Mouse (Mus musculus) C2C12 (cell line): Measurements from ENCODE around the gene Cd68. TPM values are rescaled to one million over a fixed set of nuclear protein-coding genes. Genes with fewer than 3 reads are reported as not detected.

Source experiments
- H3K27me3 ChIP-seq: one replicate; pipeline ENCODE4 v1.6.1; 2011; ENCODE audit not compliant: control insufficient read depth, insufficient read depth, insufficient read length
- H3K36me3 ChIP-seq: one replicate; pipeline ENCODE4 v1.6.1; 2011; ENCODE audit not compliant: control insufficient read depth, insufficient read depth
- H3K4me3 ChIP-seq: one replicate; pipeline ENCODE4 v1.5.1; 2011; ENCODE audit warnings: mild to moderate bottlenecking, control low read depth; ENCODE audit not compliant: poor library complexity, insufficient read depth, severe bottlenecking
- H3K79me2 ChIP-seq: one replicate; pipeline ENCODE4 v1.6.1; 2011; ENCODE audit not compliant: control insufficient read depth, insufficient read depth
- H3K79me3 ChIP-seq: one replicate; pipeline ENCODE4 v1.6.1; 2011; ENCODE audit warnings: low read depth, control low read depth
- H3ac ChIP-seq: one replicate; pipeline ENCODE3; 2011; ENCODE audit warnings: low read depth; ENCODE audit not compliant: control insufficient read depth, insufficient read length
- CEBPB ChIP-seq: IDR thresholded peaks from one replicate; pipeline ENCODE4 v1.6.1; 2011; ENCODE audit warnings: low read depth, mild to moderate bottlenecking, control low read depth, moderate library complexity
- CTCF ChIP-seq: IDR thresholded peaks from one replicate; pipeline ENCODE4 v1.5.1; 2011; ENCODE audit not compliant: control insufficient read depth, insufficient read depth, insufficient read length
- FOSL1 ChIP-seq: IDR thresholded peaks from one replicate; pipeline ENCODE4 v1.8.0; 2011; ENCODE audit warnings: mild to moderate bottlenecking, low read length; ENCODE audit not compliant: poor library complexity, insufficient read depth, severe bottlenecking
- MAX ChIP-seq: IDR thresholded peaks from one replicate; pipeline ENCODE4 v1.6.1; 2011; ENCODE audit warnings: mild to moderate bottlenecking, control low read depth
- MYOD1 ChIP-seq: IDR thresholded peaks from one replicate; pipeline ENCODE4 v1.6.1; 2011; ENCODE audit warnings: low read depth; ENCODE audit not compliant: control insufficient read depth, insufficient read length
- MYOG ChIP-seq: IDR thresholded peaks from one replicate; pipeline ENCODE4 v1.6.1; 2011; ENCODE audit not compliant: control insufficient read depth, insufficient read length; ENCODE audit errors: extremely low read depth
- USF1 ChIP-seq: IDR thresholded peaks from one replicate; pipeline ENCODE4 v1.6.1; 2011; ENCODE audit warnings: low read depth, mild to moderate bottlenecking, control low read depth, moderate library complexity
- polyA plus RNA-seq: library from polyadenylated mRNA; unstranded; fragments of >200 nt; fragmentation: generic; extraction: Trizol; gene quantifications from one replicate; pipeline ENCODE4 v1.2.1, GENCODE M21; 2012; ENCODE audit warnings: missing spikeins

Cd68 gene
- polyA plus RNA-seq, 1 experiment: 1.5 TPM

GRCm38 (mm10) chr11:69666665-69667005, 682 bp upstream of the Cd68 start:
- Histone ChIP-seq H3K4me3 (no peak overlapping the region), H3K79me2 (peaks cover 47% of the 10 kb centered on the region), H3K79me3 (peaks cover 40% of the 10 kb centered on the region), H3K36me3 (peaks cover 62% of the 10 kb centered on the region), H3K27me3 (no peaks in the 10 kb centered on the region), H3ac (no peak overlapping the region)
- no peak for TF ChIP-seq CEBPB
- TF ChIP-seq CTCF: no peak
- TF ChIP-seq FOSL1: no peak
- no peak for TF ChIP-seq USF1

- Histone ChIP-seq H3ac (no peak overlapping the region), H3K79me2 (peaks cover 47% of the 10 kb centered on the region), H3K79me3 (peaks cover 40% of the 10 kb centered on the region), H3K36me3 (peaks cover 56% of the 10 kb centered on the region), H3K4me3 (no peak overlapping the region), H3K27me3 (no peaks in the 10 kb centered on the region)
- TF ChIP-seq CEBPB (no peak), MYOD1 (no peak), CTCF (no peak), MAX (no peak), USF1 (no peak), MYOG (no peak), FOSL1 (no peak)
Measured at GRCm38 (mm10) chr11:69665457-69665960, 444 bp downstream of the Cd68 start.

- Histone ChIP-seq H3K4me3 (no peak overlapping the region), H3K79me3 (peaks cover 36% of the 10 kb centered on the region), H3K27me3 (no peaks in the 10 kb centered on the region), H3ac (no peak overlapping the region), H3K79me2 (peaks cover 47% of the 10 kb centered on the region), H3K36me3 (peaks cover 56% of the 10 kb centered on the region)
- no peak for TF ChIP-seq CTCF
- no peak for TF ChIP-seq CEBPB
- no peak for TF ChIP-seq MYOD1
- no peak for TF ChIP-seq MYOG
- no peak for TF ChIP-seq FOSL1
- TF ChIP-seq USF1: no peak
- no peak for TF ChIP-seq MAX
Measured at GRCm38 (mm10) chr11:69664841-69665240, 1.1 kb downstream of the Cd68 start.

GRCm38 (mm10) chr11:69663795-69664194, 2.2 kb downstream of the Cd68 start:
- peaks cover 26% of the 10 kb centered on the region for H3K79me3 ChIP-seq
- no peaks in the 10 kb centered on the region for H3K27me3 ChIP-seq
- no peak overlapping the region for H3ac ChIP-seq
- peaks cover 39% of the 10 kb centered on the region for H3K79me2 ChIP-seq
- peaks cover 51% of the 10 kb centered on the region for H3K36me3 ChIP-seq
- TF ChIP-seq MYOD1: no peak
- TF ChIP-seq MYOG: no peak
- TF ChIP-seq FOSL1: no peak
- H3K4me3 ChIP-seq: no peak overlapping the region

GRCm38 (mm10) chr11:69662967-69663671, 2.8 kb downstream of the Cd68 start:
- Histone ChIP-seq H3K27me3 (no peaks in the 10 kb centered on the region), H3ac (peak overlapping the region; percentile 65), H3K4me3 (peak overlapping the region; percentile 43), H3K79me2 (peaks cover 33% of the 10 kb centered on the region), H3K79me3 (peaks cover 20% of the 10 kb centered on the region), H3K36me3 (peaks cover 48% of the 10 kb centered on the region)
- TF ChIP-seq MYOG: no peak
- no peak for TF ChIP-seq USF1
- no peak for TF ChIP-seq MAX
- no peak for TF ChIP-seq CEBPB
- TF ChIP-seq MYOD1: no peak
- no peak for TF ChIP-seq CTCF
- TF ChIP-seq FOSL1: no peak
